In genomic region chr13:41296396-41296795, GRCm38 (mm10) we compare ENCODE assay signal across 19 mouse cellular contexts. TPM values are rescaled to one million over a fixed set of nuclear protein-coding genes. Genes with fewer than 3 reads are reported as not detected.
DNase-seq lines count a peak whose midpoint lies in the region; ATAC-seq and TF ChIP-seq lines count a peak whose summit lies in the region.
"Had no signal": no experiment of that assay in that cellular context is flagged by ENCODE, and none has a peak within 500 bp of the region (broad histone marks: within the 10 kb centered on the region; RNA-seq: fewer than 3 reads in every experiment).

No protein-coding gene starts in this region.

- TF ChIP-seq CTCF in midbrain, postnatal 0 days (IDR thresholded peaks at IDR 0.05) = no peak; the same call in 1 of the 2 replicates
- TF ChIP-seq CTCF in liver, postnatal 0 days (IDR thresholded peaks at IDR 0.05; ENCODE audit: low read depth) = no peak

- WGBS in hindbrain, embryonic 10.5 days = 57% methylated on average over 10 of the region's 10 CpGs
- WGBS in midbrain, postnatal 0 days = 42% methylated on average over 10 of the region's 10 CpGs
- WGBS in liver, postnatal 0 days (ENCODE audit: insufficient replicate concordance) = 75% methylated on average over 10 of the region's 10 CpGs

- no peaks in the 10 kb centered on the region for H3K36me3 ChIP-seq in hindbrain, embryonic 10.5 days
- no peaks in the 10 kb centered on the region for H3K36me3 ChIP-seq in midbrain, postnatal 0 days (ENCODE audit: insufficient read depth, low read length)
- no peaks in the 10 kb centered on the region for H3K36me3 ChIP-seq in liver, postnatal 0 days (replicated peaks; ENCODE audit: insufficient read depth, low read length)
- H3K36me3 ChIP-seq: embryonic facial prominence, embryonic 15.5 days had no signal

- no peak overlapping the region for H3K27ac ChIP-seq in hindbrain, embryonic 10.5 days
- H3K27ac ChIP-seq in midbrain, postnatal 0 days (ENCODE audit: low read depth, low read length) = no peak overlapping the region
- H3K27ac ChIP-seq in liver, postnatal 0 days (ENCODE audit: low read depth) = no peak overlapping the region
- H3K27ac ChIP-seq: embryonic facial prominence, embryonic 15.5 days; kidney, postnatal 0 days had no signal

- H3K4me3 ChIP-seq in hindbrain, embryonic 10.5 days = no peak overlapping the region
- no peak overlapping the region for H3K4me3 ChIP-seq in midbrain, postnatal 0 days (ENCODE audit: low read depth, low read length)
- no peak overlapping the region for H3K4me3 ChIP-seq in liver, postnatal 0 days (ENCODE audit: low read depth, low read length)
- H3K4me3 ChIP-seq: embryonic facial prominence, embryonic 15.5 days; megakaryocyte, embryonic 14.5 days had no signal

- ATAC-seq in cerebellum, adult (ENCODE audit: insufficient number of reproducible peaks, low FRiP score, low TSS enrichment) = peak; percentile 65; the same call in 1 of the 2 replicates
- ATAC-seq in midbrain, postnatal 0 days (ENCODE audit: low FRiP score) = no peak
- ATAC-seq in monocyte, adult 5-6 weeks (replicated peaks; ENCODE audit: insufficient number of reproducible peaks, low FRiP score, low TSS enrichment, poor library complexity, severe bottlenecking) = no peak
- ATAC-seq in liver, postnatal 0 days = no peak

- no peak for TF ChIP-seq EP300 in liver, postnatal 0 days (IDR thresholded peaks at IDR 0.05; ENCODE audit: low read depth)

- peaks cover 20% of the 10 kb centered on the region for H3K27me3 ChIP-seq in hindbrain, embryonic 10.5 days (ENCODE audit: insufficient read depth, poor library complexity, severe bottlenecking)
- no peaks in the 10 kb centered on the region for H3K27me3 ChIP-seq in midbrain, postnatal 0 days (ENCODE audit: insufficient read depth, low read length)
- H3K27me3 ChIP-seq in liver, postnatal 0 days (ENCODE audit: insufficient read depth, low read length) = no peaks in the 10 kb centered on the region
- H3K27me3 ChIP-seq: CH12.LX; embryonic facial prominence, embryonic 15.5 days had no signal

- peaks cover 49% of the 10 kb centered on the region for H3K4me1 ChIP-seq in hindbrain, embryonic 10.5 days (replicated peaks)
- H3K4me1 ChIP-seq in midbrain, postnatal 0 days (ENCODE audit: insufficient read depth, low read length) = no peaks in the 10 kb centered on the region
- H3K4me1 ChIP-seq in liver, postnatal 0 days (ENCODE audit: insufficient read depth) = no peaks in the 10 kb centered on the region

- peak overlapping the region; percentile 3; the same call in 1 of the 2 replicates for H3K4me2 ChIP-seq in midbrain, postnatal 0 days (ENCODE audit: low read depth, low read length, poor library complexity, severe bottlenecking)
- no peak overlapping the region for H3K4me2 ChIP-seq in liver, postnatal 0 days (ENCODE audit: low read depth, low read length)
- H3K4me2 ChIP-seq: embryonic facial prominence, embryonic 15.5 days; liver, embryonic 11.5 days had no signal

- H3K9me3 ChIP-seq in hindbrain, embryonic 10.5 days = no peaks in the 10 kb centered on the region
- no peaks in the 10 kb centered on the region for H3K9me3 ChIP-seq in midbrain, postnatal 0 days (ENCODE audit: low read length)
- peaks cover 1% of the 10 kb centered on the region; the same call in 1 of the 2 replicates for H3K9me3 ChIP-seq in liver, postnatal 0 days (ENCODE audit: low read length)
- H3K9me3 ChIP-seq: embryonic facial prominence, embryonic 15.5 days; megakaryocyte, embryonic 14.5 days had no signal

- intact Hi-C loops in left cerebral cortex, postnatal 4 days (cut with DNase I) = no loop called here
- intact Hi-C loops in left cerebral cortex, postnatal 25 days (cut with DNase I) = no loop called here

- H3K9ac ChIP-seq in midbrain, postnatal 0 days (replicated peaks; ENCODE audit: low read length, poor library complexity, severe bottlenecking) = no peak overlapping the region
- H3K9ac ChIP-seq in liver, postnatal 0 days (replicated peaks) = no peak overlapping the region
- H3K9ac ChIP-seq: embryonic facial prominence, embryonic 15.5 days had no signal

- no peak for DNase-seq in cerebellum, adult 11-12 months
- DNase-seq in left cerebral cortex, postnatal 4 days = peak; percentile 28
- DNase-seq in left cerebral cortex, postnatal 25 days (ENCODE audit: low spot score in 2 of 2) = no peak
- DNase-seq in hindbrain, embryonic 10.5 days (ENCODE audit: low spot score) = peak; percentile 21
- peak; percentile 54 for DNase-seq in midbrain, postnatal 0 days (ENCODE audit: low spot score)
- no peak for DNase-seq in liver, postnatal 0 days
- DNase-seq: gastrocnemius, postnatal 36 days; right cerebral cortex, postnatal 14 days had no signal

RNA-seq across cellular contexts. Expression of gene Gm17364, which starts 22.6 kb away (rescaled TPM):
- not detected for total RNA-seq in left cerebral cortex, postnatal 4 days (2021)
- not detected for total RNA-seq in left cerebral cortex, postnatal 25 days (2021)
- not detected in 2 replicates for polyA plus RNA-seq in hindbrain, embryonic 10.5 days (2016; fragmentation: Nextera tagmentation; extraction: Ambion mirVana)
- total RNA-seq in midbrain, postnatal 0 days (2014; rRNA removed) = not detected in 2 replicates
- not detected in 2 replicates for polyA plus RNA-seq in midbrain, postnatal 0 days (2015; fragmentation: Nextera tagmentation; extraction: Ambion mirVana)
- not detected in 3 replicates for total RNA-seq in monocyte, adult 5-6 weeks (2017)
- not detected in 2 replicates for polyA plus RNA-seq in liver, postnatal 0 days (2015; fragmentation: Nextera tagmentation; extraction: Ambion mirVana)
- total RNA-seq: CH12.LX; gastrocnemius, postnatal 36 days; left cerebral cortex, postnatal 14 days had no signal
- polyA plus RNA-seq: embryonic facial prominence, embryonic 15.5 days; heart, embryonic 16.5 days; intestine, embryonic 14.5 days; kidney, postnatal 0 days; liver, embryonic 11.5 days; lung, embryonic 16.5 days had no signal

RNA-seq across cellular contexts. Expression of gene Smim13, which starts 46.8 kb away (rescaled TPM):
- total RNA-seq in left cerebral cortex, postnatal 4 days (2021) = 10 to 100 TPM; 84.0 to 84.6 TPM
- total RNA-seq in left cerebral cortex, postnatal 25 days (2021) = 100 to 1,000 TPM; 178 to 186 TPM
- polyA plus RNA-seq in hindbrain, embryonic 10.5 days (2016; fragmentation: Nextera tagmentation; extraction: Ambion mirVana) = 9.8 and 10.3 TPM in 2 replicates
- total RNA-seq in midbrain, postnatal 0 days (2014; rRNA removed) = 46.5 and 59.2 TPM in 2 replicates
- polyA plus RNA-seq in midbrain, postnatal 0 days (2015; fragmentation: Nextera tagmentation; extraction: Ambion mirVana) = 24.8 and 27.8 TPM in 2 replicates
- 5.2 to 7.7 TPM (median 5.2 TPM) in 3 replicates for total RNA-seq in monocyte, adult 5-6 weeks (2017)
- 3.8 and 3.9 TPM in 2 replicates for polyA plus RNA-seq in liver, postnatal 0 days (2015; fragmentation: Nextera tagmentation; extraction: Ambion mirVana)

Comparison
In these comparisons a context has a peak if more than half of its experiments do, and no peak if none do; other contexts are left out.
1. DNase-seq: peak in left cerebral cortex, postnatal 4 days (single experiment), hindbrain, embryonic 10.5 days (single experiment) and midbrain, postnatal 0 days (single experiment); none in cerebellum, adult 11-12 months (single experiment), left cerebral cortex, postnatal 25 days (0 of 2) and liver, postnatal 0 days (single experiment).